Mouse (Mus musculus) hindbrain, postnatal 0 days (tissue): ENCODE measurements around the gene Gpld1. TPM values are rescaled to one million over a fixed set of nuclear protein-coding genes. Genes with fewer than 3 reads are reported as not detected.

ENCODE experiments used
- ATAC-seq: fragments of 200-750 bp; cut with Nextera tagmentation; 2 replicates; pipeline ENCODE4 v1.8.0; 2017; ENCODE audit warnings: mild to moderate bottlenecking, moderate TSS enrichment, moderate library complexity
- DNase-seq: peaks from one replicate; pipeline ENCODE4 v3.0.0-alpha.2; 2015; ENCODE audit warnings: low spot score
- H3K27ac ChIP-seq: fragments of 300-500 bp; sonication (generic); 2 replicates; pipeline ENCODE4 v1.5.1; 2014; ENCODE audit warnings: mild to moderate bottlenecking
- H3K27me3 ChIP-seq: fragments of 300-500 bp; sonication (generic); 2 replicates; pipeline ENCODE4 v1.6.1; 2014; ENCODE audit warnings: low read length, mixed read lengths; ENCODE audit not compliant: insufficient read depth
- H3K36me3 ChIP-seq: fragments of 300-500 bp; sonication (generic); 2 replicates; pipeline ENCODE4 v1.6.1; 2014; ENCODE audit warnings: low read length, mixed read lengths; ENCODE audit not compliant: insufficient read depth
- H3K4me1 ChIP-seq: fragments of 300-500 bp; sonication (generic); 2 replicates; pipeline ENCODE4 v1.6.1; 2014; ENCODE audit warnings: antibody characterized with exemption, low read length, mixed read lengths; ENCODE audit not compliant: insufficient read depth
- H3K4me2 ChIP-seq: fragments of 300-500 bp; sonication (generic); 2 replicates; pipeline ENCODE4 v1.6.1; 2014; ENCODE audit warnings: low read depth, mild to moderate bottlenecking, low read length, moderate library complexity, mixed read lengths
- H3K4me3 ChIP-seq: fragments of 300-500 bp; sonication (generic); 2 replicates; pipeline ENCODE4 v1.5.1; 2014; ENCODE audit warnings: low read length
- H3K9ac ChIP-seq: fragments of 300-500 bp; sonication (generic); replicated peaks from 2 replicates; pipeline ENCODE4 v1.6.1; 2014; ENCODE audit warnings: mild to moderate bottlenecking, low read length, moderate library complexity, mixed read lengths
- H3K9me3 ChIP-seq: fragments of 300-500 bp; sonication (generic); 2 replicates; pipeline ENCODE4 v1.6.1; 2016; ENCODE audit warnings: low read length, mixed read lengths
- CTCF ChIP-seq: IDR thresholded peaks from 2 replicates; pipeline ENCODE4 v1.5.1; 2016; ENCODE audit warnings: antibody characterized with exemption, control low read depth, low read depth
- WGBS: fragments of 180-500 bp; shearing (Covaris S2); extraction: QIAGEN DNeasy Blood & Tissue Kit; methylation state at CpG from one replicate; pipeline ENCODE4 v1.1.7; 2014; 5-methylcytosine and 5-hydroxymethylcytosine counted together
- polyA plus RNA-seq: library from polyadenylated mRNA; unstranded; fragments of >200 nt; fragmentation: Nextera tagmentation; extraction: Ambion mirVana; gene quantifications from 2 replicates; pipeline ENCODE4 v1.2.1, GENCODE M21; 2015
- total RNA-seq: library from RNA; depleted of rRNA; stranded (reverse); fragments of >200 nt; gene quantifications from 2 replicates; pipeline ENCODE4 v1.2.3, GENCODE M21; 2014

Gene Gpld1
- total and polyA plus RNA-seq, 2 experiments from 2014 or later: 3.3 to 8.4 TPM

GRCm38 (mm10) chr13:24909112-24909511, 33.8 kb upstream of the Gpld1 start:
- DNase-seq (no peak), ATAC-seq (no peak)
- peaks cover 22% of the 10 kb centered on the region; the same call in 1 of the 2 replicates for H3K36me3 ChIP-seq
- no peak overlapping the region for H3K4me2 ChIP-seq
- no peaks in the 10 kb centered on the region for H3K4me1 ChIP-seq
- TF ChIP-seq CTCF: peak; percentile 19; the same call in 1 of the 2 replicates
- no peak overlapping the region for H3K27ac ChIP-seq
- H3K27me3 ChIP-seq: no peaks in the 10 kb centered on the region
- no peak overlapping the region for H3K9ac ChIP-seq
- no peaks in the 10 kb centered on the region for H3K9me3 ChIP-seq
- 86% methylated on average over 1 of the region's 1 CpGs for WGBS
- H3K4me3 ChIP-seq: no peak overlapping the region

GRCm38 (mm10) chr13:24913576-24913975, 29.4 kb upstream of the Gpld1 start:
- Histone ChIP-seq H3K9me3 (no peaks in the 10 kb centered on the region), H3K4me2 (no peak overlapping the region), H3K4me1 (no peaks in the 10 kb centered on the region), H3K27me3 (no peaks in the 10 kb centered on the region), H3K9ac (no peak overlapping the region), H3K36me3 (peaks cover 42% of the 10 kb centered on the region), H3K27ac (no peak overlapping the region), H3K4me3 (no peak overlapping the region)
- DNase-seq: no peak
- ATAC-seq: no peak
- no peak for TF ChIP-seq CTCF
- 94% methylated on average over 7 of the region's 7 CpGs for WGBS

GRCm38 (mm10) chr13:24914915-24915314, 28.0 kb upstream of the Gpld1 start:
- H3K36me3 ChIP-seq: peaks cover 49% of the 10 kb centered on the region
- no peak for DNase-seq

GRCm38 (mm10) chr13:24915831-24916230, 27.1 kb upstream of the Gpld1 start:
- DNase-seq: no peak
- no peak for TF ChIP-seq CTCF
- H3K4me2 ChIP-seq: no peak overlapping the region
- no peak for ATAC-seq
- H3K9me3 ChIP-seq: no peaks in the 10 kb centered on the region
- no peaks in the 10 kb centered on the region for H3K27me3 ChIP-seq
- 75% methylated on average over 13 of the region's 13 CpGs for whole genome bisulfite sequencing
- H3K4me1 ChIP-seq: no peaks in the 10 kb centered on the region
- peaks cover 49% of the 10 kb centered on the region for H3K36me3 ChIP-seq
- H3K9ac ChIP-seq: no peak overlapping the region
- no peak overlapping the region for H3K27ac ChIP-seq
- H3K4me3 ChIP-seq: no peak overlapping the region

More at GRCm38 (mm10) chr13:24914915-24915314, 28.0 kb upstream of the Gpld1 start:
- ATAC-seq: no peak
- Histone ChIP-seq H3K9ac (no peak overlapping the region), H3K4me1 (no peaks in the 10 kb centered on the region), H3K27ac (no peak overlapping the region), H3K27me3 (no peaks in the 10 kb centered on the region), H3K9me3 (no peaks in the 10 kb centered on the region), H3K4me3 (no peak overlapping the region), H3K4me2 (no peak overlapping the region)
- 95% methylated on average over 4 of the region's 4 CpGs for WGBS
- TF ChIP-seq CTCF: no peak

- WGBS: 23% methylated on average over 5 of the region's 5 CpGs
- no peak overlapping the region for H3K9ac ChIP-seq
- peak; percentile 81 for TF ChIP-seq CTCF
- H3K36me3 ChIP-seq: peaks cover 51% of the 10 kb centered on the region
- ATAC-seq (peak; percentile 84), DNase-seq (peak; percentile 85)
- no peak overlapping the region for H3K4me3 ChIP-seq
- H3K27ac ChIP-seq: no peak overlapping the region
- no peaks in the 10 kb centered on the region for H3K27me3 ChIP-seq
- H3K9me3 ChIP-seq: no peaks in the 10 kb centered on the region
- no peaks in the 10 kb centered on the region for H3K4me1 ChIP-seq
- no peak overlapping the region for H3K4me2 ChIP-seq
Observed at GRCm38 (mm10) chr13:24920333-24920977, 22.5 kb upstream of the Gpld1 start.

GRCm38 (mm10) chr13:24921281-24921680, 21.7 kb upstream of the Gpld1 start:
- DNase-seq (no peak), ATAC-seq (no peak)
- Histone ChIP-seq H3K4me1 (no peaks in the 10 kb centered on the region), H3K36me3 (peaks cover 55% of the 10 kb centered on the region), H3K27ac (no peak overlapping the region), H3K9ac (no peak overlapping the region), H3K4me3 (no peak overlapping the region), H3K4me2 (no peak overlapping the region), H3K27me3 (no peaks in the 10 kb centered on the region), H3K9me3 (no peaks in the 10 kb centered on the region)
- no peak for TF ChIP-seq CTCF
- 84% methylated on average over 6 of the region's 6 CpGs for whole genome bisulfite sequencing

GRCm38 (mm10) chr13:24923991-24924390, 19.0 kb upstream of the Gpld1 start:
- TF ChIP-seq CTCF: no peak
- Histone ChIP-seq H3K4me2 (no peak overlapping the region), H3K4me1 (no peaks in the 10 kb centered on the region), H3K36me3 (peaks cover 44% of the 10 kb centered on the region), H3K27ac (no peak overlapping the region), H3K4me3 (no peak overlapping the region), H3K9me3 (no peaks in the 10 kb centered on the region), H3K9ac (no peak overlapping the region), H3K27me3 (no peaks in the 10 kb centered on the region)
- ATAC-seq (no peak), DNase-seq (no peak)
- WGBS: 95% methylated on average over 5 of the region's 5 CpGs
